Mouse (Mus musculus) midbrain, embryonic 16.5 days (tissue): ENCODE data around the gene Mxra8. TPM values are rescaled to one million over a fixed set of nuclear protein-coding genes. Genes with fewer than 3 reads are reported as not detected.

Experiments used
- ATAC-seq: fragments of 200-750 bp; cut with Nextera tagmentation; 2 replicates; pipeline ENCODE4 v1.8.0; 2017; ENCODE audit warnings: moderate TSS enrichment
- H3K27ac ChIP-seq: fragments of 300-500 bp; sonication (generic); 2 replicates; pipeline ENCODE4 v1.5.1; 2014; ENCODE audit warnings: mild to moderate bottlenecking, low read length, mixed read lengths
- H3K27me3 ChIP-seq: fragments of 300-500 bp; sonication (generic); 2 replicates; pipeline ENCODE4 v1.6.1; 2014; ENCODE audit warnings: low read depth, low read length, mixed read lengths; ENCODE audit not compliant: control insufficient read depth, insufficient read depth
- H3K36me3 ChIP-seq: fragments of 300-500 bp; sonication (generic); 2 replicates; pipeline ENCODE4 v1.6.1; 2014; ENCODE audit warnings: mild to moderate bottlenecking, low read length, moderate library complexity, mixed read lengths; ENCODE audit not compliant: control insufficient read depth, insufficient read depth
- H3K4me1 ChIP-seq: fragments of 300-500 bp; sonication (generic); 2 replicates; pipeline ENCODE4 v1.6.1; 2014; ENCODE audit warnings: mild to moderate bottlenecking, low read length, mixed read lengths; ENCODE audit not compliant: control insufficient read depth, insufficient read depth
- H3K4me2 ChIP-seq: fragments of 300-500 bp; sonication (generic); 2 replicates; pipeline ENCODE4 v1.6.1; 2014; ENCODE audit warnings: mild to moderate bottlenecking, low read length, mixed read lengths
- H3K4me3 ChIP-seq: fragments of 300-500 bp; sonication (generic); 2 replicates; pipeline ENCODE4 v1.5.1; 2014; ENCODE audit warnings: low read depth, mild to moderate bottlenecking, low read length, moderate library complexity, mixed read lengths
- H3K9ac ChIP-seq: fragments of 300-500 bp; sonication (generic); 2 replicates; pipeline ENCODE4 v1.6.1; 2014; ENCODE audit warnings: low read depth, low read length, mixed read lengths
- H3K9me3 ChIP-seq: fragments of 300-500 bp; sonication (generic); replicated peaks from 2 replicates; pipeline ENCODE4 v1.6.1; 2014; ENCODE audit warnings: mild to moderate bottlenecking, low read length, mixed read lengths; ENCODE audit not compliant: control insufficient read depth, poor library complexity, severe bottlenecking
- WGBS: fragments of 180-500 bp; shearing (Covaris S2); extraction: QIAGEN DNeasy Blood & Tissue Kit; methylation state at CpG from one replicate; pipeline ENCODE4 v1.1.7; 2014; 5-methylcytosine and 5-hydroxymethylcytosine counted together
- polyA plus RNA-seq: library from polyadenylated mRNA; unstranded; fragments of >200 nt; fragmentation: Nextera tagmentation; extraction: Ambion mirVana; gene quantifications from 2 replicates; pipeline ENCODE4 v1.2.1, GENCODE M21; 2015

Gene Mxra8
- 16.9 and 21.1 TPM in 2 replicates for polyA plus RNA-seq

- Histone ChIP-seq H3K4me1 (peaks cover 7% of the 10 kb centered on the region), H3K4me2 (peak within 1 kb of the TSS; percentile 53), H3K9me3 (no peaks in the 10 kb centered on the region), H3K9ac (no peak within 1 kb of the TSS), H3K27ac (peak within 1 kb of the TSS; percentile 31; the same call in 1 of the 2 replicates), H3K36me3 (no peaks in the 10 kb centered on the region), H3K4me3 (peak within 1 kb of the TSS; percentile 3; the same call in 1 of the 2 replicates), H3K27me3 (peaks cover 14% of the 10 kb centered on the region)
- whole genome bisulfite sequencing: 4% methylated on average over 16 of the region's 16 CpGs
- ATAC-seq: peak; percentile 74; the same call in 1 of the 2 replicates
Observed at GRCm38 (mm10) chr4:155839483-155839910, at the start of gene Mxra8. Gene Mxra8 (plus strand): TSS chr4:155839680.

DNA sequence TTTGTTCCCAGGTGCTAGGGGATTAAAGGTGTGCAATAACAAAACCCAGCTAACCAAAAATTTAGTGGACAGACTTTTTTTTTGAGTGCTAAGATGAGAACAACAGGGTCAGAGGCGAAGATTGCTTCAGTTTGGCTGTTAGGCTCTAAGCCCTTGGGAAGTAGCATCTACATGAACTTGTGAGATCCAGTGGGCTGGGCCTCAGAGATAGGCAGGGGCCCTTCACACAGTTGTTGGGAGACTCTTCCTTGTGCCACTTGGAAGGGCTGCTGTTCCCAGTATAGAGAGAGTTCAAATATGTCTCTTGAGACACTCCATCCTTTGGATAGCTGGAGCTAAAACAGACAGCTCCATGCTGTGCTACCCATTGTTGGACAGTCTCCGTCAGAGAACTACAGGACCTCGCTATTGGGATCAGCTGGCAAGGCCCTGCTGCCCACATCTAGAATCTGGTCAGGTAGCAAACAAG lies 49.4 kb upstream of the Mxra8 start, which contains the start of gene Ankrd65:
TSS of gene Ankrd65 (plus strand) at position 419 of the 469 bp plus-strand sequence.
- Histone ChIP-seq H3K9ac (no peak within 1 kb of the TSS), H3K4me3 (no peak within 1 kb of the TSS), H3K36me3 (no peaks in the 10 kb centered on the region), H3K27me3 (no peaks in the 10 kb centered on the region), H3K4me2 (no peak within 1 kb of the TSS), H3K9me3 (no peaks in the 10 kb centered on the region), H3K27ac (no peak within 1 kb of the TSS), H3K4me1 (0 out of 2 replicates have a peak, but pooled peaks cover 5% of the 10 kb centered on the region)
- ATAC-seq: no peak
- 68% methylated on average over 3 of the region's 3 CpGs for WGBS

DNA sequence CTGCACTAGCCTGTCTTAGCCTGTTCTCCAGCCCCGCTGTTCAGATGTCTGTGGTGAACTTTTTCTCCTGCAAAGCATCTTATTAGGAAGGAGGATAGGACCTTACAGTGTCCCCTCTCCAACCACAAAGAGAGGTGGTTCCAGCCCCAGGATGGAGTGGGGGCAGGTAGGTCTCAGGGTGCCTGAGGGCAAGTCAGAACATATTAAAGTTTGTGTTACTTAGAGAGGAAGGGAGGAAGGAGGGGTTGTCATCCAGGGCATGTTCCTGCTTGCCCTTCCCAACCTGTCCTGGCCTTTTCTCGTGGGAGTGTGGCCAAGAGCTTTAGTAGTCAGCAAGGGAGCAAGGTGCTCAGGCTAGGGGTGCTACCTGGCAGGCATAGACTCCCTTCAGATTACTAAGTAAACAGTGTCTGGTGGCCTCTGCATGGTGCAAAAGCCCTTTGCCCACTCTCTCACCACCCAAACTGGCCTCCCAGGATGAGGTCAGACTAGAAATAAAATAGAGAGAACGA lies 48.8 kb upstream of the Mxra8 start:
- no peak for ATAC-seq
- 72% methylated on average over 3 of the region's 3 CpGs for WGBS
- Histone ChIP-seq H3K9me3 (no peaks in the 10 kb centered on the region), H3K27ac (no peak overlapping the region), H3K4me3 (no peak overlapping the region), H3K9ac (no peak overlapping the region), H3K36me3 (no peaks in the 10 kb centered on the region), H3K4me1 (no peaks in the 10 kb centered on the region), H3K27me3 (no peaks in the 10 kb centered on the region), H3K4me2 (no peak overlapping the region)

DNA sequence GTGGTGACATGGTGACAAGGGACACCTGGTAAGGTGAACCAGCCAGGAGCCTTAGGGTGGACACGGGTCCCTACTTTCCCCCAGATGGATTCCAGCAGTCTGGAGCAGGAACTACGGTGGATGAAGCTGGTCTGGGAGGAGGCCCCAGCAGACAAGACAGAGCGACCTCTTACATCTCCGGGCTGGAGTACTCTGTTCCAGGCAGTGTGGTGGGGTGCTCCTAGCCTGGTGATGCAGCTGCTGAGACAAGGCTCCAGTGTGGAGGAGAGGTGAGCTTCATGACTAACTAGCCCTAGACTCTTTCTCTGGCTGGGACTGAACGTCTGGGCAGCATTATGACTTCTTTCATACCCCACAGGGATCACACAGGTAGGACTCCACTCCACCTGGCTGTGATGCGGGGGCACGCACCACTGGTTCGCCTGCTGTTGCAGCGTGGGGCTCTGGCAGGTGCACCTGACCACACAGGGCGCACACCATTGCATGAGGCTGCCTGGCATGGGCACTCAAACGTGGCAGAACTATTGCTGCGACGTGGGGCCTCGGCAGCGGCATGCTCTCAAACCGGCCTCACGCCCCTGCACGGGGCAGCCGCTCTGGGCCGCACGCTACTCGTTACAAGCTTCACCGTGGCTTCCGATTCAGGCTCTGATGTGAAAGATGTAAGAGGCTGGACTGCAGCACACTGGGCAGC lies 48.1 kb upstream of the Mxra8 start:
- Histone ChIP-seq H3K27me3 (no peaks in the 10 kb centered on the region), H3K4me2 (no peak overlapping the region), H3K36me3 (no peaks in the 10 kb centered on the region), H3K27ac (no peak overlapping the region), H3K4me1 (no peaks in the 10 kb centered on the region), H3K4me3 (no peak overlapping the region), H3K9ac (no peak overlapping the region), H3K9me3 (no peaks in the 10 kb centered on the region)
- ATAC-seq: no peak
- WGBS: 74% methylated on average over 24 of the region's 24 CpGs

DNA sequence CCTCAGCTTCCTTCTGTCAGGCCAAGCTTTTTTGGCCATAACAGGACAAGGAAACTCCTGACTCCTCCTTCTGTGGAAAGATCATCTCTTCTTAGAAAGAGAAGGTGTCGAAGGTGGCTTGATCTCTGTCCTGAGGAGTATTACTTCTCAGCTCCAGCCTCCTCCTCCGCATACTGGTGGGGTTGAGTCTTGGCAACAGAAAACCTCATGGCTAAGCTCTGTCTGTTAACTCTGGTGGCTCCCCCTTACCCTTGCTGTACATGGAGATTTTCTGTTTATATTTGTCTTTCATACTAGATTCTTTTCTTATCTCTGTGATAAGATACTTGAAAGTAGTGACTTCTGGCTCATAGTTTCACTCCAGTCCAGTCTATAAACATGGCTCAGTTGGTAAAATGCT lies 45.8 kb upstream of the Mxra8 start:
- no peak overlapping the region for H3K4me2 ChIP-seq
- WGBS: 88% methylated on average over 2 of the region's 2 CpGs
- H3K9me3 ChIP-seq: no peaks in the 10 kb centered on the region
- no peaks in the 10 kb centered on the region for H3K27me3 ChIP-seq
- no peaks in the 10 kb centered on the region for H3K4me1 ChIP-seq
- no peak overlapping the region for H3K4me3 ChIP-seq
- no peak overlapping the region for H3K27ac ChIP-seq
- H3K9ac ChIP-seq: no peak overlapping the region
- no peak for ATAC-seq
- no peaks in the 10 kb centered on the region for H3K36me3 ChIP-seq

DNA sequence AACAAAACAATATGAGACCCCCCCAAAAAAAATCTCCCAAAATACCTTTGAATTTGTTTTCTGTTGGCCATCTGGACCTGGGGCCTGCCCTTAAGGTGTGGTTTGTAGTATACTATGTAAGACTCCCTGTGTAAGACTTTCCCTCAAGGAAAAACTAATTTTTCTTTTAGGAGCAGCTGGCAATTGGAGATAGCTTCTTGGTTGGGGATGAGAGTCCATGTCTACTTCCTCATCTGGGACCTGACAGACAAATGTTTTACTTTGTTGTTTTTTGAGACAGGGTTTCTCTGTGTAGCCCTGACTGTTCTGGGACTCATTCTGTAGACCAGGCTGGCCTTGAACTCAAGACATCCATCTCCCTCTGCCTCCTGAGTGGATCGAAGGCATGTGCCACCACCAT lies 37.4 kb upstream of the Mxra8 start:
- H3K4me2 ChIP-seq: no peak overlapping the region
- no peaks in the 10 kb centered on the region for H3K9me3 ChIP-seq
- peaks cover 17% of the 10 kb centered on the region for H3K4me1 ChIP-seq
- H3K36me3 ChIP-seq: no peaks in the 10 kb centered on the region
- H3K27ac ChIP-seq: no peak overlapping the region
- H3K27me3 ChIP-seq: no peaks in the 10 kb centered on the region
- ATAC-seq: no peak
- 93% methylated on average over 1 of the region's 1 CpGs for WGBS
- H3K9ac ChIP-seq: no peak overlapping the region
- H3K4me3 ChIP-seq: no peak overlapping the region

DNA sequence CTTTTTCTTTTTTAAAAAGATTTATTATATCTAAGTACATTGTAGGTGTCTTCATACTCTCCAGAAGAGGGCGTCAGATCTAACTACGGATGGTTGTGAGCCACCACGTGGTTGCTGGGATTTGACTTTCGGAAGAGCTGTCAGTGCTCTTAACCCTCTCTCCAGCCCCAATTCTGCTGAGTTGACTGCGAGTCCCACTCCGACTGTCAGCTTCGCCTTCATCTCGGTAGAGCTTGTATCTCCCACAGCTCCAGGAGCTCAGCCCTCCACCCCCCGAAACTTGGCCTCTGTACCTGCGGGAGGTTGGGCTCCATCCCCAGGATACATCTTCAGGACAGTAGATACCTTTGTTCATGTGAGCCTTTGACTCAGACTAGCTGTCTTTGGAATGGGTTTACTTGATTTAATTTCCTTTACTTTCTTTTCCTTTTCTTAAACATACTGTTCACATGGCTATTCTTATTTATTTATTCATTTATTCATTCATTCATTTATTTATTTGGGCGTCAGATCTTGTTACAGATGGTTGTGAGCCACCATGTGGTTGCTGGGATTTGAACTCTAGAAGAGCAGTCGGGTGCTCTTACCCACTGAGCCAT lies 36.6 kb upstream of the Mxra8 start, which contains the start of gene Mrpl20:
TSS of gene Mrpl20 (plus strand) at position 138 of the 599 bp plus-strand sequence.
- no peaks in the 10 kb centered on the region for H3K27me3 ChIP-seq
- peak within 1 kb of the TSS; percentile 92 for H3K9ac ChIP-seq
- WGBS: 10% methylated on average over 12 of the region's 12 CpGs
- peak within 1 kb of the TSS; percentile 74 for H3K27ac ChIP-seq
- peaks cover 3% of the 10 kb centered on the region; the same call in 1 of the 2 replicates for H3K36me3 ChIP-seq
- H3K4me2 ChIP-seq: peak within 1 kb of the TSS; percentile 73
- no peaks in the 10 kb centered on the region for H3K9me3 ChIP-seq
- ATAC-seq: peak; percentile 37
- H3K4me1 ChIP-seq: peaks cover 17% of the 10 kb centered on the region
- H3K4me3 ChIP-seq: peak within 1 kb of the TSS; percentile 74

- peak overlapping the region; percentile 73 for H3K4me2 ChIP-seq
- H3K9me3 ChIP-seq: no peaks in the 10 kb centered on the region
- H3K4me1 ChIP-seq: peaks cover 17% of the 10 kb centered on the region
- WGBS: under 1% methylated on average over 57 of the region's 58 CpGs
- H3K27me3 ChIP-seq: no peaks in the 10 kb centered on the region
- H3K4me3 ChIP-seq: peak overlapping the region; percentile 74
- H3K27ac ChIP-seq: peak overlapping the region; percentile 74
- peaks cover 7% of the 10 kb centered on the region for H3K36me3 ChIP-seq
- ATAC-seq: peak; percentile 98
- H3K9ac ChIP-seq: peak overlapping the region; percentile 92
Observed at GRCm38 (mm10) chr4:155803340-155804041, 36.0 kb upstream of the Mxra8 start.
